Mouse (Mus musculus) stomach, embryonic 15.5 days (tissue): ENCODE results near the gene Fbxl18. TPM values are rescaled to one million over a fixed set of nuclear protein-coding genes. Genes with fewer than 3 reads are reported as not detected.

Experiments
- ATAC-seq: fragments of 200-750 bp; cut with Nextera tagmentation; 2 replicates; pipeline ENCODE4 v1.8.0; 2017; ENCODE audit warnings: low read depth, moderate number of reproducible peaks, moderate TSS enrichment; ENCODE audit not compliant: insufficient read depth, low FRiP score
- H3K27ac ChIP-seq: fragments of 300-500 bp; sonication (generic); 2 replicates; pipeline ENCODE4 v1.5.1; 2015; ENCODE audit warnings: mild to moderate bottlenecking, inconsistent platforms
- H3K27me3 ChIP-seq: fragments of 300-500 bp; sonication (generic); replicated peaks from 2 replicates; pipeline ENCODE4 v1.6.1; 2015; ENCODE audit warnings: inconsistent platforms
- H3K36me3 ChIP-seq: fragments of 300-500 bp; sonication (generic); 2 replicates; pipeline ENCODE4 v1.6.1; 2015; ENCODE audit warnings: inconsistent platforms
- H3K4me1 ChIP-seq: fragments of 300-500 bp; sonication (generic); 2 replicates; pipeline ENCODE4 v1.6.1; 2015; ENCODE audit warnings: inconsistent platforms
- H3K4me2 ChIP-seq: fragments of 300-500 bp; sonication (generic); 2 replicates; pipeline ENCODE4 v1.6.1; 2015; ENCODE audit warnings: mild to moderate bottlenecking, inconsistent platforms
- H3K4me3 ChIP-seq: fragments of 300-500 bp; sonication (generic); replicated peaks from 2 replicates; pipeline ENCODE4 v1.5.1; 2015; ENCODE audit warnings: inconsistent platforms
- H3K9ac ChIP-seq: fragments of 300-500 bp; sonication (generic); 2 replicates; pipeline ENCODE4 v1.6.1; 2015; ENCODE audit warnings: inconsistent platforms
- H3K9me3 ChIP-seq: fragments of 300-500 bp; sonication (generic); 2 replicates; pipeline ENCODE4 v1.6.1; 2016; ENCODE audit warnings: inconsistent platforms
- WGBS: fragments of 180-500 bp; shearing (Covaris S2); methylation state at CpG from one replicate; pipeline ENCODE4 v1.1.7; 2015; 5-methylcytosine and 5-hydroxymethylcytosine counted together
- polyA plus RNA-seq: library from polyadenylated mRNA; unstranded; fragments of >200 nt; fragmentation: Nextera tagmentation; extraction: Ambion mirVana; gene quantifications from 2 replicates; pipeline ENCODE4 v1.2.1, GENCODE M21; 2015

Fbxl18 gene
- polyA plus RNA-seq, 1 experiment from 2014 or later, result 12.6 TPM

DNA sequence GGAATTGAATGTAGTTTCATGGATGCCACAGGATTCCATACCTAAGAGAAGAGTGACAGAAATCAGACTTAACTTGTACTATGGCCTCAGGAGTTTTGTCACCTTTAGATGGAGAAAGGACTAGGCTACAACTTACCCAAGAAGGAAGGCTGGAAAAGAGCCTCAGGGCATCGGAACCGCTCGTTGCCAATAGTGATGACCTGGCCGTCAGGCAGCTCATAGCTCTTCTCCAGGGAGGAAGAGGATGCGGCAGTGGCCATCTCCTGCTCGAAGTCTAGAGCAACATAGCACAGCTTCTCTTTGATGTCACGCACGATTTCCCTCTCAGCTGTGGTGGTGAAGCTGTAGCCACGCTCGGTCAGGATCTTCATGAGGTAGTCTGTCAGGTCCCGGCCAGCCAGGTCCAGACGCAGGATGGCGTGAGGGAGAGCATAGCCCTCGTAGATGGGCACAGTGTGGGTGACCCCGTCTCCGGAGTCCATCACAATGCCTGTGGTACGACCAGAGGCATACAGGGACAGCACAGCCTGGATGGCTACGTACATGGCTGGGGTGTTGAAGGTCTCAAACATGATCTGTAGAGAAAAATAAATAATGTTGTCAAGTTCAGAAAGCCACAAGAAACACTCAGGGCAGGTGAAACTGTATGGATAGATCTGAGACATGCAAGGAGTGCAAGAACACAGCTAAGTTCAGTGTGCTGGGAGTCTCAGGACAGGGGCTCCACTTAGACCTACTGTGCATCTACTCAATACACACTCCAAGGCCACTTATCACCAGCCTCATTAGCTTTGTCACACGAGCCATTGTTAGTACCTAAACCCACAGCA lies 9.2 kb upstream of the Fbxl18 start:
- H3K27ac ChIP-seq, result peak overlapping the region; percentile 100
- peak overlapping the region; percentile 97 for H3K9ac ChIP-seq
- H3K27me3 ChIP-seq, result no peaks in the 10 kb centered on the region
- no peak for ATAC-seq
- H3K4me1 ChIP-seq, result peaks cover 45% of the 10 kb centered on the region
- no peaks in the 10 kb centered on the region for H3K9me3 ChIP-seq
- H3K36me3 ChIP-seq, result peaks cover 46% of the 10 kb centered on the region
- H3K4me3 ChIP-seq, result peak overlapping the region; percentile 93
- WGBS, result 57% methylated on average over 19 of the region's 19 CpGs
- peak overlapping the region; percentile 72 for H3K4me2 ChIP-seq

DNA sequence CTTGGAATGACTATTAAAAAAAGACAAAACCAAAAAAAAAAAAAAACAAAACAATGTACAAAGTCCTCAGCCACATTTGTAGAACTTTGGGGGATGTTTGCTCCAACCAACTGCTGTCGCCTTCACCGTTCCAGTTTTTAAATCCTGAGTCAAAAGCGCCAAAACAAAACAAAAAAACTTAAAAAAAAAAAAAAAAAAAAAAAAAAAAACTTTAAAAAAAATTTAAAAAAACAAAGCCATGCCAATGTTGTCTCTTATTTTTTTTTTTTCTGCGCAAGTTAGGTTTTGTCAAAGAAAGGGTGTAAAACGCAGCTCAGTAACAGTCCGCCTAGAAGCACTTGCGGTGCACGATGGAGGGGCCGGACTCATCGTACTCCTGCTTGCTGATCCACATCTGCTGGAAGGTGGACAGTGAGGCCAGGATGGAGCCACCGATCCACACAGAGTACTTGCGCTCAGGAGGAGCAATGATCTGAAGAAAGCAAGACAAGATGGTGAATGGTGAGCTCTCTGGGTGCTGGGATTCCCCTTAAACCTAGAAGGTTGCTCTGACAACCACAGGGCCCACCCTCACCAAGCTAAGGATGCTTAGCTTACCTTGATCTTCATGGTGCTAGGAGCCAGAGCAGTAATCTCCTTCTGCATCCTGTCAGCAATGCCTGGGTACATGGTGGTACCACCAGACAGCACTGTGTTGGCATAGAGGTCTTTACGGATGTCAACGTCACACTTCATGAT lies 8.4 kb upstream of the Fbxl18 start:
- peak overlapping the region; percentile 93 for H3K4me3 ChIP-seq
- peaks cover 52% of the 10 kb centered on the region for H3K36me3 ChIP-seq
- peak overlapping the region; percentile 72 for H3K4me2 ChIP-seq
- no peak for ATAC-seq
- peak overlapping the region; percentile 97; the same call in 1 of the 2 replicates for H3K9ac ChIP-seq
- no peaks in the 10 kb centered on the region for H3K27me3 ChIP-seq
- 74% methylated on average over 14 of the region's 14 CpGs for WGBS
- H3K4me1 ChIP-seq, result peaks cover 37% of the 10 kb centered on the region
- peak overlapping the region; percentile 100 for H3K27ac ChIP-seq
- no peaks in the 10 kb centered on the region for H3K9me3 ChIP-seq

DNA sequence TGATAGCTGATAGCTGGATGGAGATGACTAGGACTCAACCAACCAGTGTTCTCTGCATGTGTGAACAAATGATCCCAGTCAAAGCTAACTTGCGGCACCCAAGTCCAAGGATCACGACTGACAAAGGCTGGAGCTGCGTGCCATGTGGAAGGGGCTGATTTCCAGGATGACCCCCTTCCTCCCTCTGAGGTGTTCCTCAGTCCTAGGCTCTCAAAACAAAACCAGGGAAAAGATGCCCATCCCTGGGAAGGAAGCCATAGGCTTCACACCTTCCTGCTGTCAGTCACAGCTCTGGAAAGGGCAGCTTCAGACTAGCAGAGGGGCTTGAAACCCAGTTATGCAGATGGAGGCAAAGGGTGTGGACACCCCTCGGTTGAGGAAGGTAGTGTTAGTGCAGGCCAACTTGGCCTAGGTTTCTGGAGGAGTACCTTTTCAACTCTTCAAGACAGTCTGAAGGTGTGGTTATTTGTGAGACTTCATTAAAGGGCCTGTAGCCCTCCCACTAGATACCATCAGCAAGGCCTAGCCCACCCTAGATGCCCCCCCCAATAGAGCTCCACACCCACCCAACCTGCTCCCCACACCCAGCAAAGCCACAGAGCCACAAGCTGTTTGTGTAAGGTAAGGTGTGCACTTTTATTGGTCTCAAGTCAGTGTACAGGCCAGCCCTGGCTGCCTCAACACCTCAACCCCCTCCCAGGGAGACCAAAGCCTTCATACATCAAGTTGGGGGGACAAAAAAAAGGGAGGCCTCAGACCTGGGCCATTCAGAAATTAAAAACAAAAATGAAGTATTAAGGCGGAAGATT lies 7.5 kb upstream of the Fbxl18 start:
- 55% methylated on average over 5 of the region's 5 CpGs for WGBS
- Histone ChIP-seq H3K9me3 (no peaks in the 10 kb centered on the region), H3K4me1 (peaks cover 28% of the 10 kb centered on the region), H3K9ac (no peak overlapping the region), H3K27me3 (no peaks in the 10 kb centered on the region), H3K4me3 (peak overlapping the region; percentile 20; the same call in 1 of the 2 replicates), H3K27ac (peak overlapping the region; percentile 59), H3K36me3 (peaks cover 52% of the 10 kb centered on the region), H3K4me2 (peak overlapping the region; percentile 35)
- ATAC-seq, result no peak

DNA sequence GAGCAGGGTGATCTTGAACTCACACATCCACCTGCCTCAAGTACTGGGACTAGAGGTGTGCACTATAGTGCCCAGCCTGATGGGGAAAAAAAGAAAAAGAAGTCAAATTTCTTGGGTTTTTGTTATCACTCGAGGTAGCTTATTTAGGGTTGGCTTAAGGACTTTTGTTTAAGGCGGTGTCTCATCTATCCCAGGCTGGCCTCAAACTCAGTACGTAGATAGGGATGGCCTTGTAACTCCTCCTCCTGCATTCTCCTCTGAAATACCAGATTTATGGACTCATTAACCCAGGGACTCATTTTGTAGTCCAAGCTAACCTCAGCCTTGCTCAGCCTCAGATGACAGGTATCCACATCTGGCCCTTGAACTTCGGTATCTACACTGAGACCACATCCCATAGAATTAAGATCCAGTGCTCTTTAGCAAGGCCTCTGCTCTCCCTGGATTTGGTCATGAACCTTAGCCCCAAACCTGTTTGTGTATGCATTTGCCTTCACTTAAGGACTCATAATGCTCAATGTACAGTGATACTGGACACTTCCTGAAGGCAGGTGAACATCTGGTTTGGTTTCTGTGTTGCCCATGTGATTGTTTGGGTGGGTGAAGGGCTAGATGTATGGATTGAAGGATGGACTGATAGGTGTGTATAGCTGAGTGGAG lies 6.8 kb upstream of the Fbxl18 start:
- ATAC-seq, result no peak
- no peaks in the 10 kb centered on the region for H3K9me3 ChIP-seq
- peaks cover 20% of the 10 kb centered on the region for H3K4me1 ChIP-seq
- no peak overlapping the region for H3K4me3 ChIP-seq
- peak overlapping the region; percentile 35 for H3K4me2 ChIP-seq
- H3K9ac ChIP-seq, result no peak overlapping the region
- 48% methylated on average over 4 of the region's 4 CpGs for WGBS
- peak overlapping the region; percentile 59 for H3K27ac ChIP-seq
- no peaks in the 10 kb centered on the region for H3K27me3 ChIP-seq
- H3K36me3 ChIP-seq, result peaks cover 52% of the 10 kb centered on the region

DNA sequence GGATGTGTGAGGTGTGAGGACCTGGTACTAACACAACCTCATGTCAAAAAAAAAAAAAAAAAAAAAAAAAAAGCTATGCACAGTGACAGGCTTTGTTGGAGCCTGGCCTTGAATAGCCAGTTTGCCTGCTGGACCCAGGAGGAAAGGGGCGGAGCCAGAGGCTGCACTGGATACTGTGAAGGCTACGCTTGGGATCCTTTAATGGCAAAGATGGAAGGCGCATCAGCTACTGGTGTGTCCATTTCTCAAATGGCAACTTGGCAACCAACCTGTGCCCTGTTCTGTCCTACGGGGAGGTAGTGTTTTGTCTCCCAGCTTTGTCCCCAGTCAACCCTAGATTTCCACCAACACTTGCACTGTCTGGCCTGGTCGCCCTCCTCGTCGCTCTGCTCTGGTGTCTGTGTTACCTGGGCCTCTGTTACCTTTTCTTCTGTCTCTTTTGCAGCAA lies 6.2 kb upstream of the Fbxl18 start:
- Histone ChIP-seq H3K27ac (peak overlapping the region; percentile 59), H3K9ac (no peak overlapping the region), H3K4me1 (peaks cover 18% of the 10 kb centered on the region), H3K4me2 (no peak overlapping the region), H3K36me3 (peaks cover 52% of the 10 kb centered on the region), H3K4me3 (no peak overlapping the region), H3K9me3 (no peaks in the 10 kb centered on the region), H3K27me3 (no peaks in the 10 kb centered on the region)
- no peak for ATAC-seq
- WGBS, result 77% methylated on average over 7 of the region's 7 CpGs

DNA sequence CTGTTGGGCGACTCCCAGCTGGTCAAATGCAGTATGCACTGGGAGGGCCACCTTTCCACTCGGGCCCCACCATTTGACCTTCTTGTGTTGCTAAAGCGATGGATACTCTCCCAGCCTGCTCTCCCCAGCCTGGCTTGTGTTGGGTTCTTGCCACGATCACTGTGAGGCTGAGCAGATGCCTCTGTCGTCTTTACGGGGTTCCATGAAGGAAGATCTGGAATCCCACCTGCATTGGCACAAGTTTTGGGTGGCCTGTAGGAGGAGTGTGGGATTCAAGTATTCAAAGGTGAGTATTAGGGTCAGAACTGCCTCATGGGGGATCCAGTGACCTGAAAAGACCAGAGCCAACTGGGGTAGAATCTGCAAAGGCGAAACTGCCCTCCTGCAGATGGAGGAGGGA lies 5.4 kb upstream of the Fbxl18 start:
- Histone ChIP-seq H3K36me3 (peaks cover 52% of the 10 kb centered on the region), H3K27ac (0 out of 2 replicates have a peak overlapping the region, but pooled peaks have one; percentile 13)

DNA sequence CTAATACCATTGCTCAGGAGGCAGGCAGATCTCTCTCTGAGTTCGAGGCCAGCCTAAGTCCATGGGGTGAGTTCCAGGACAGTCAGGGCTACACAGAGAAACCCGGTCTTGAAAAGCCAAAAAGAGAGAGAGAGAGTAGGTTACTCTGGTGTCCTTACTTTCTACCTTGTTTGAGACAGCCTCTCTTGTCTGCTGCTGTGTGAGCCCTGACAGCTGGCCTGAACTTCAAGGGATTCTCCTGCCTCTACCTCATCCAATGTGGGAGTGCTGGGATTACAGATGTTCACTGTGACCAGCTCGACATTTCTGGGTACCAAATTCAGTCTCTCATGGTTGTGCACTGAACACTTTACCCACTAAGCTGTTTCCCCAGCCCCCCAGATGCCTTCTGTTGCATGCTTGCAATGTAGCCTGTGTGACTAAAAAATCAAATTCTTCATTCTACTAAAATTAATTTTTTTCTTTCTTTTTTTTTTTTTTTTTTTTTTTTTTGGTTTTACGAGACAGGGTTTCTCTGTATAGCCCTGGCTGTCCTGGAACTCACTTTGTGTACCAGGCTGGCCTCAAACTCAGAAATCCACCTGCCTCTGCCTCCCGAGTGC lies 4.8 kb upstream of the Fbxl18 start:
- 69% methylated on average over 5 of the region's 5 CpGs for whole genome bisulfite sequencing
- peaks cover 50% of the 10 kb centered on the region for H3K36me3 ChIP-seq
- no peak overlapping the region for H3K4me3 ChIP-seq
- H3K9ac ChIP-seq, result no peak overlapping the region
- H3K9me3 ChIP-seq, result no peaks in the 10 kb centered on the region
- no peaks in the 10 kb centered on the region for H3K27me3 ChIP-seq
- no peak overlapping the region for H3K4me2 ChIP-seq
- ATAC-seq, result no peak
- no peak overlapping the region for H3K27ac ChIP-seq
- peaks cover 18% of the 10 kb centered on the region for H3K4me1 ChIP-seq

More for the DNA sequence above, 5.4 kb upstream of the Fbxl18 start:
- H3K9me3 ChIP-seq, result no peaks in the 10 kb centered on the region
- H3K4me1 ChIP-seq, result peaks cover 18% of the 10 kb centered on the region
- no peak overlapping the region for H3K9ac ChIP-seq
- WGBS, result 67% methylated on average over 7 of the region's 7 CpGs
- H3K4me3 ChIP-seq, result no peak overlapping the region
- no peak overlapping the region for H3K4me2 ChIP-seq
- H3K27me3 ChIP-seq, result no peaks in the 10 kb centered on the region
- ATAC-seq, result no peak

DNA sequence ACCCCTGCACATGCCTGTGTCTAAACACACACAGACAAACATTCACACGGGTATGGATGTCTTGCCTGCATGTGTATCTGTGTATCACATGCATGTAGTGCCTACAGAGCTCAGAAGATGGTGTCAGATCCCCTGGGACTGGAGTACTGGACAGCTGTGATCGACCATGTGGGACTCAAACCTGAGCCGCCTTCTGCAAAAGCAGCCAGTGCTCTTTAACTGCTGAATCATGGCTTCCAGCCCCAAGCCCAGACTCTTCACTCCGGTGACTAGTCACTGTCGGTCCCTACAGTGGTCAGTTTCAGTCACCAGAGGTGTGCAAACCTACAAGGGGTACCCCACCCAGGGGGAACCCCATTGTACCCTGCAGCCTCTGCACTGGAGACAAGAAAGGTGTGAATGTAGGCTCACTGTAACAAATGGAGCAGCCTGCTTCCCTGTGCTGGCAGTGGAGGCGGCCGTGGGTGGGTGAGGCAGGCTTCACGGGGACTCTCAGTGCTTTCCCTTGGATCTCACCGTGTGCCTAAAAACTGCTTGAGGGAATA lies 3.9 kb upstream of the Fbxl18 start:
- Histone ChIP-seq H3K9ac (no peak overlapping the region), H3K27ac (no peak overlapping the region), H3K27me3 (no peaks in the 10 kb centered on the region), H3K4me1 (peaks cover 15% of the 10 kb centered on the region), H3K9me3 (no peaks in the 10 kb centered on the region), H3K4me3 (no peak overlapping the region), H3K4me2 (no peak overlapping the region), H3K36me3 (peaks cover 41% of the 10 kb centered on the region)
- no peak for ATAC-seq
- WGBS, result 75% methylated on average over 9 of the region's 9 CpGs

DNA sequence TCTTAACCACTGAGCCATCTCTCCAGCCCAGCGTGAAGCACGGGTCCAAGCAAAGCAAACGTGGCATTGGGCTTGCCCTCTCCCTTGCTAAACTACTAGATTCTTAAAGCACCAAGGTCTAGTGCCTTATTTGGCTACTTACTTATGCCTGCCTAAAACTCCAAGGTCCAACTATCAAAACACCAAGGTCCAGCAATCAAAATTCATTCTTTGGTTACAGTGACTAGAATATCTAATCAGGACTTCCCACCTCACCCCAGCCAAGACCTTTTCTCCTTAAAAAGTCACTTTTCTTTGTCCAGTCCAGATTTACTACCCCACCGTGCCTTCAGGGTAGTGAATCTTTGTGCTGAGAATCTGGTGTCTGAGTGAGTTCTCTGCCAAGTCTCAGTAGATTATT lies 3.1 kb upstream of the Fbxl18 start:
- H3K36me3 ChIP-seq, result peaks cover 35% of the 10 kb centered on the region
- H3K9ac ChIP-seq, result no peak overlapping the region
- peaks cover 13% of the 10 kb centered on the region for H3K4me1 ChIP-seq
- H3K27me3 ChIP-seq, result no peaks in the 10 kb centered on the region
- 86% methylated on average over 4 of the region's 4 CpGs for WGBS
- no peak for ATAC-seq
- H3K9me3 ChIP-seq, result no peaks in the 10 kb centered on the region
- H3K4me3 ChIP-seq, result no peak overlapping the region
- H3K27ac ChIP-seq, result no peak overlapping the region
- no peak overlapping the region for H3K4me2 ChIP-seq

DNA sequence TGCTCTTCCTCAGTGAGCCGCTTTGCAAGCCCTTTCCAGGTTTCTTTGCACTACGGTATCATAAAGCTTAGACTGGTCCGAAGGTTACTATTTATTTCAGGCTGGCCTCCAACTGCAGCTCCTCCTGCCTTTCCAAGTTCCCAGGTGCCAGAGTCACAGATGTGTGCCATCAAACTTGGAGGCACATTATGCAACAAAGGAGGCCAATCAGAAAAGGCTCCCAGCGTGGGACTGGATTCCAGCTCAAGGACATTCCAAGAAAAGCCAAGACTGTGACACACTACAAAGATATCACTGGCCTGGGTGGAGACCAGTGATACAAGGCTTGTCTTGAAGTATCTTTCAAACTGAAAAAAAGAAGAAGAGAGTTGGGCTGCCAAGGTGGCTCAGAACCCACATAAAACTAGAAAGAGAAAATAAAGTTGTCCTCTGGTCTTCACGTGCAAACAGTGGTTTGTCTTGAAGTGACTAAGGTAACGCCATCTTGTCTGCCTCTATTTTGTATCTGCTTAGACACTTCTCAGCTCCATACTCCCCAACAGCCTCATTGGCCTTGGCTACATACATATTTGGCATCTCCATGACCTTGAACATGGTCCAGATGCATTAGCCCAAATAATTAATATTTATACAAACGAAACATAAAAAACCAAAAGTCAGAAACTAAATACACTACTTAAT lies 2.5 kb upstream of the Fbxl18 start:
- no peak overlapping the region for H3K27ac ChIP-seq
- H3K36me3 ChIP-seq, result peaks cover 30% of the 10 kb centered on the region
- no peaks in the 10 kb centered on the region for H3K27me3 ChIP-seq
- no peak overlapping the region for H3K9ac ChIP-seq
- 83% methylated on average over 7 of the region's 7 CpGs for WGBS
- peaks cover 10% of the 10 kb centered on the region for H3K4me1 ChIP-seq
- no peaks in the 10 kb centered on the region for H3K9me3 ChIP-seq
- H3K4me3 ChIP-seq, result no peak overlapping the region
- H3K4me2 ChIP-seq, result no peak overlapping the region
- ATAC-seq, result no peak
